Mouse (Mus musculus) thymus, postnatal 14 days (tissue): ENCODE results near the gene Lgi4.

Experiments
- DNase-seq: peaks from one replicate; pipeline ENCODE4 v3.0.0; 2021

Lgi4 gene

DNA sequence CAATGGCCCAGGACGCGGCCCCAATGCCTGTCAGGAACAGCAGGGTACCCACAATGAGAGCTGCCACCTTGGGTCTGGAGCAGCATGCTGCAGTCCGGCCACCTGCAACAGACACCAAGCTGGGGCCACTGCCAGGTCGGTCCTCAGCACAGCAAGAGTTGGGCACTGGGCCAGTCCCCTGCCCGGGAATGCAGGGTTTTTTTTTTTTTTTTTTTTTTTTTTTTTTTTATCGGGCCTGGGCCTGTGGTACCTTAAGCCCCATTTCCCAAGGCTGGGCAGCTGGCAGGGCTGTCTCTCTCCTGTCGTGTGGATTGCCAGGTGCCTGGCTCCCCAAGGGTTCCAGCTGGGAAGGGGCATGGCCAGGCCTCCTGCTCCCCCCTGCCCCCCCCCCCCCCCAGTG lies 49.9 kb downstream of the Lgi4 start:
- DNase-seq: no peak

DNA sequence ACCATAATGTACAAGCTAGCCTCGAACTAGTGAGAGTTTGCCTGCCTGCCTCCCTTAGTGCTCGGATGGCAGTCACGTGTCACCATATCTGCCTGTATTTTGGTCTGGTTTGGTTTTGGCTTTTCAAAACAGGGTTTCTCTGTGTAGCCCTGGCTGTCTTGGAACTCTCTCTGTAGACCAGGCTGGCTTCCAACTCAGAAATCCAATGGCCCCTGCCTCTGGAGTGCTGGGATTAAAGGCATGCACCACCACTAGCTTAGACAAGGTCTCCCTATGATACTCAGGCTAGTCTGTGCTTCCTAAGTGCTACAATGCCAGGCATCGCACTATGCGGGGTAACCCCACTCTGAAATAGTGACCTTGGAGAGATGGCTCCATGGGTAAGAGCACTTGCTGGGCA lies 50.7 kb downstream of the Lgi4 start:
- no peak for DNase-seq

DNA sequence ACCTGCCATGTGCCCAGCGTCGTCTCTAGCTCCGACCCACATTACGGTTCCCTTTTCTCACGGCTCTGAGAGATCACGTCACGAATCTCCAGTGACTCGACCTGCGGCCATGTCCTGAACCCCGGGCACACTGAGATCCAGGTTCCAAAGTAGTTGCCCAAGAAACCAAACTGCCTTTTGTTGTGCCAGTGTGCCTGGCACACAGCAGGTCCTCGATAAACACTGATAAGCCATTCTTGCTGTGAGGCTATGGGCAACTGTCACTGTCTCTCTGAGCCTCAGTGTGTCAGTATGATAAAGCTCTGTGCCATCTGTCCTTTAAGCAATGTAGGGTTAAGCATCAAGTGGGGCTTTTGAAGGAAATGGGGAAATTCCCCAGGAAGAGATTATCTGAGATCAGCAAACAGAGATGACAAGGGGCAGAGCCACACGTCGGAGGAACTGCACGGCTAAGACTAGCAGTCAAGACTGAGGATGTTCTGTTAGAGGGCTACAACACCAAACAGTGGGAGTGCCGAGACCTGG lies 51.8 kb downstream of the Lgi4 start:
- DNase-seq: no peak

DNA sequence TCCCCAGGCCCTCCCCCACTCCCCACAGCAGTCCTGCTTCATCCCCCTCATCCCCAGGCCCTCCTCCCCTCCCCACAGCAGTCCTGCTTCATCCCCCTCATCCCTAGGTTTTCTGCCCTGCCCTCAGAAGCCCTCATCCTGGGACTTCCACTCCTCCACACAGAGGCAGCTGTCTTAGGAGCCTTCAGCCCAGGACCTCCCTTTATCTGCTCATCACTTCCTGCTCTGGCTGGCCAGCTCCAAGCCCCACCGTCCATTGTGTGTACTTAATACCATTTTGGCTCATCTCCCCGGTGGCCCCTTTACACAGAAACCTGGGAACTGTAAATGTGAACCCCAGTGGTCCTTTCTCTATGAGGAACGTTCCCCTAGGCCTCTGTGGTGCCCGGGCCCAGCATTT lies 52.9 kb downstream of the Lgi4 start:
- no peak for DNase-seq

DNA sequence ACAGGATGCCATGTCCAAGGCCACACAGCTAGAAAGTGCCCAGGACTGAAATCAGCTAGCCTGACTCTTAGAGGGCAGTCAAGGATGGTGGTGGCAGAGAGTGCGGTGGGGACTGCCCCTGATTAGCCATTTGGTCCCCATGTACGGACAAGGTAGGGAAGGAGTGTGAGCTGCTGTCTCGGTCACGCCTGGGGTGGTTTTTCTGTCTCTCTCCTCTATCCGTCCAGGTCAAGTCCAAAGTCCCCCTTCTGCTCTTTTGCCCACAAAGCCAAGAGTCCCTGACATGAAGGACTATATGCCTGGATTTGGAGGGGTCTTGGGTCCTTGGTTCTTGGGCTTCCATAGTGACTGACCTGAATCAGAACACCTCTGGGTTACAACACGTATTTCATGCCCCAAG lies 54.7 kb downstream of the Lgi4 start:
- DNase-seq: no peak

DNA sequence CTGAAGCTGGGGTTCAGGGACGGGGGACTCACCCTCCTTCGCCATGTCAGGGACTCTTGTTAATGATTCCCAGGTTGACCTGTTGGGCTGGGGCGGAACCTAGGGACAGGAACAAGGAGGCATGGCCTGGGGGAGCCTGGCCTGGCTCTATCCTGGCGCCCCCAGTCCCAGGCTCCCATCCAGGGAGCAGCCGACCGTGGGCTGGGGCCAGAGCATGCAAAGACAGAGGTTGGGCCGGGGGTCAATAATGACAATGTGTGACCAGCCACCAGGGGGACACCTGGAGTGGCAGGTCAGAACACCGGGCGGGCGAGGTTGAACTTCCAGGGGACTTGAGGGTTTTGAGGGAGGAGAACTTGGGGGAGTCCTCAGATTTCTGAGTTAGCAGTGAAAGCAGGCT lies 55.5 kb downstream of the Lgi4 start:
- no peak for DNase-seq

DNA sequence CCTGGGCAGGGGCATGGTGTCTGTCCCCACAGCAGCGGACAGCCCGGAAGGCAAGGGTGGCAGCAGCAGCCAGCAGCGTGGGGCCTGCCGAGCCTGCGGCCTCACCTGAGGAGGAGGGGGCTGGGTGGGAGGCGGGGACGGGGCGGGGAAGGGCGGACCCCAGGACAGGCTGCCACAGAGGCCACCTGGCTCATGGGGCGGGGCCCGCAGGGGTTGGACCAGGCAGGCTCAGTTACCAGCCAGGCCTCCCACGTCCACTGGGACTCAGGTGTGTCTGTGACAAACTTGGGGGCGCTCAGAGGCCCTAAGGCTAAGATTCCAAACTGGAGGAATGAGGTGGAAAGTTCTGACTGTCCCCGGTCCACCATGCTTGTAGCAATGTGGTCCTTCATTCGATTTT lies 56.0 kb downstream of the Lgi4 start, which contains the start of gene Hpn:
Gene Hpn (minus strand): TSS at position 109 of the 400 bp plus-strand sequence.
- no peak for DNase-seq

DNA sequence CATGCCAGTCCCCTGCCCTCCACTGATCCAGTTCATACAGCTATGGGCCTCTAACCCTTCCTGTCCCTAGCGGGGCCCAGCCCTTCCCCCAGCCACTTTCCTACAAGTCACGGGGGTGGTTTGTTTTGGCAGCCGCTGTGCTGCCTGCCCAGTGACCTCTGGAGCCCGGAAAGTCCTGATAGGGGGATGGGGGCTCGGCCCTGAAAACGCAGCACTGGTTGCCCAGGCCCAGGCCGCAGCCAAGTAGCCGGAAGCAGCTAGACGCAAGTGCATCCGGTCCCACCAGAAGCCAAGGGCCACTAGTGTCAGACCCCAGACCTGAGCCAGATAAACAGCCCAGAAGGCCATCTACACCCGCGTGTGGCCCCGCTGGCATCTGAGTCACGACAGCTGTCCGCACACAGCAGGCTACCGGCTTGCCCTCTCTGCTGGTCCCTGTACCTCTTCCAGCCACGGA lies 56.5 kb downstream of the Lgi4 start:
- DNase-seq: no peak

DNA sequence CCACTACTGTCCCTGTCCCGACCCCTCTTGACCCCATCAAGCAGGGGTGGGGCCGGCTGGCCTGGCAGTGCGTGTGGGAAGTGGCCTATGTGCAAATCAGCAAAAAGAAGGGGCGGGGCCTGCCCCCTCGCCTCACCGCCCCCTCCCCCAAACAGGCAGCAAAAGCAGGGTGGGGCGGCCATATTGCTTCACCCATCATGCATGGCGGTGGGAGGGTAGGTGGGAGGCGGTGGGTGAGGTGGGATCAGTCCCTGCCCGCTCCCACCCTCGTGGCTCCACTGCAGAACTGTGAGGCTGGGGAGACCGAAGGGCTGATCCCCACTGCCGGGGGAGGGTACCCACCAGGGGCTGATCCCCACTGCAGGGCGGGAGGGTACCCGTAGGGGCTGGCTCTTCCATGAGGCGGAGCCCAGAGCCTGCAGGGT lies 57.6 kb downstream of the Lgi4 start:
- DNase-seq: no peak

DNA sequence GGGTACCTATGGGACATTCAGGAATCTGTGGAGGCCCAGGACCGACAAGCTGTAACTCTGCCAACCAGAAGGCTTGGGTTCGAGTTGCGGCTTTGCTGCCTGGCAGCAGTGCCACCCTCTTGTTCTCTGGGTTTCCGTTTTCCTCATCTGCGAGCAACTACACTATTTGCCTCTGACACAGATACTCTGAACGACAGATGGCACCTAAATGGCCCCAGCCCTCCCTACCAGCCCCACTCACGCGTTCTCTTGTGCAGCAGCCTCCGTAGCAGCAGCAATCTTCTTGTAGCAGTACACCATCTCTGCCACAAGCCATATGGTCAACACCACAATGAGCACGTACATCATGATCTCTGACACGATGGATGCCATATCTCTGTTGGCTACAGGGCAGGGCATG lies 58.3 kb downstream of the Lgi4 start:
- no peak for DNase-seq

DNA sequence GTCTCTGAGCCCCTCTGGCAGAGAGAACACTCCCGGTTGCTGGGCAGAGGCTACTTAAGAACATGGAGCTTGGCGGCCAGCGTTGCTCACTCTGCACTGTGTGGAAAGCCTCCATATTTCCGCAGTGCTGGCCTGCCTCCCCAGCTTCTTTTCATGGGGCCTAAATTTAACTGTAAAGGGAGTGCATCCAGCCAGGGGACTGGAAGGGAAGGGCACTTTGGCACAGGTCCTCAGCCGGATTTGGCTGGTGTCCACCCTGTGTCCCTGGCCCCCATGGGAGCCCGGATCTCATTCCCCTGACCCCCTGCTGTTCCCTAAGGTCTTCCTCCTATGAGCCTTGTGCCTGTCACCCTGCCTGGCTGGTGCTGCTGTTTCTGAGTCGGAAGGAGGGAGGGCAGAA lies 59.3 kb downstream of the Lgi4 start:
- DNase-seq: no peak

DNA sequence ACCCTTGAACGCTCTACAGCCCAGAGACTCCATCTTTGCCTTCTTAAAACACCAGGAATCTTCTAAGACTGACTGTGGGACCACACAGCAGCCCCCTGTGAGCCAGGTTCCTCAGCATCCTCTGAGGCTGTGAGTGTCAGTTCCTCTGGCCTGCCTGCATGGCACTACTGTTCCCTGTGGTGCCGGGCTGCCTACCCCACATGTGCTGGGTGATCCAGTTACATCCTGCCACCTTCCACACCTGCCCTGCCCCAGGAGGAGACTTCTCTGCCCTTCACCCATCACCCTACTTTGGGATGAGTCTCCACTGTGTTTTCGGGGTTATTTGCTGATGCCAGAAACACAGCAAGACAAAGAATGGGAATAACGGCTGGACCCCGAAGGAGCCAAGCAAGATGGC lies 60.4 kb downstream of the Lgi4 start:
- no peak for DNase-seq
